Mouse (Mus musculus) spleen, postnatal 14 days (tissue): ENCODE data around the gene Xpo6.

Experiments
- DNase-seq, 2 experiments: peaks; one replicate each; pipeline ENCODE4 v3.0.0; 2021 to 2022; ENCODE audit warnings: low spot score in 2 of 2

Gene Xpo6

GRCm38 (mm10) chr7:126080949-126081654 is 119.2 kb downstream of the Xpo6 start:
- DNase-seq = no peak

DNA sequence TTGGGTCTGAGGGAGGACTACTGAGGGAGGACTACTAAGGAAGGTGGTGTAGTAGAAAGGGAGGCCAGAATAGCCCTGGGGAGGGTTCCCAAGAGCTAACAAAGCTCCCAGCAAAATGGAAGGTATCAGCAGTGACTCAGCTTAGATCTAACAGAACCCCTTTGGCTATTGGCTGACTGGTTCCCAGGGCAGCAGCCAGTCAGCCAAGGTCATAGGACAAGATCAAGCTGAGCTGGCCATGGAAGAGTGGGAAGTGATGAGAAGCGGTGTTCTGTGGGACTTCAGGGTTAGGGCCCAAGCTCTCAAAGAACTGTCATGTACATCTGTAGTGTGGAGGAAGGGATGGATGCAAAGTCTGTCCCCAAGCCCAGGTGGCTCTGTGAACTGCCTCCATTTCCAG is 123.4 kb downstream of the Xpo6 start:
- no peak for DNase-seq

- DNase-seq = no peak
Measured at GRCm38 (mm10) chr7:126075058-126075457, 125.2 kb downstream of the Xpo6 start.

DNA sequence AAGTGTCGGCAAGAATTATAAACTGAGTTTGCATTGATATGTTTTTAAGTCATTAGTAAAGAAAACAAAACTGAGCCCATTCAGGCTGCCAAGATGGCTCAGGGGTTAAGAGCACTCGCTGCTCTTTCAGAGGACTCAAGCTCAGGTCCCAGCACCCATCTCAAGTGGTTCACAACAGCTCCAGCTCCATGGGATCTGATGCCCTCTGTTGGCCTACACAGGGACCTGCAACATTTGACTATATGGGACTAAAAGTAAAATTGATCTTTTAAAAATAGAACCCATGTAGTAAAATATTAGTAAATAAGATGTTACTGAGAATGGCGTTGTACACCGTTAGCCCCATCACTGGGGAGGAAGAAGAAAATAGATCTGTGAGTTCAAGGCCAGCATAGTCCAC is 130.0 kb downstream of the Xpo6 start:
- DNase-seq = no peak

DNA sequence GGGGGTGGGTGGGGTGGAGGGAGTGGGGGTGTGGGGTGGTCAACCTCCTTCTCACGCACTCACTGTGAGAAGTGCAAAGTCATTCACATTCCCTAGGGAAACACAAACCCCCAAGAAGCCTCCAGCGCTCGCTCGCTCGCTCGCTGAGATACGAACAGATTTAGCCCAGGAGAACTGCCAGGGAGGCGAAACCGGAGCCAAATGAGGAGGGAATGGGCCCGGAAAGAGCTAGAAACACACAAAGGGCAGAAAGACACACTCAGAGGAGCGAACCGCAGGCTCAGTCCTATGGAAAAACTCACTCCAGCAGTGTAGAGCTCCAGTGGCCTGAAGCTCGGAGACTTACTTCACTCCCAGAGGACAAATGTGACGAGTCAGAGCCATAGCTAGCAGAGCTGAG is 133.5 kb downstream of the Xpo6 start:
- no peak for DNase-seq

DNA sequence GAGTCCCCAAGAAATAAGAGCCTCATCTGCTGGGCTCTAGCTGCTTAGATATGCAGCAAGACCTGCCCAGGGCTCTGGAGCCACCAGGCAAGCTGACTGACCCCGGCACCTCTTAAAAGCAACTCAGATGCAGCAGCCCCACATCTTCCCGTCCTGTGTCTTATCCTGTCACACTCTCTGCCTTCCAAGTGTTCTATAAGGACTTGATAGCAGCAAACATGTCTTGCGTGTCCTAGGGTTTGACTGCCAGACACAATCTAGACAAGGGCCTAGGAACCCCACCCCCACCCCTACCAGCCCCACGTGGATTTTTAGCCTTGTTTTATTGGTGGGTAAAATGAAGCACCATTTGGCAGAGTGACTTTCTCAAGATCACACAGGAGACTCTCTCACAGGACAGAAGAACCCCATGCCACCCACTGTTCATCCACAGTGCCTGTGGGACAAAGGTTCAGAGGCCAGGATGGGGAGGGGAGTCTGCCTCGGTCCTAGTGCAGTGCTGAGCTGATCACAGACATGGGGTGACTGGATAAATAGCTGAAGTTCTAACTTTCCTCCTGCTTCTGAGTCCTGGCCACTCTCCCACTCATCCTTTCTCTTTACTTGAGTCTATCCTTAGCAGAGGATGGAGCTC is 134.9 kb downstream of the Xpo6 start:
- DNase-seq = no peak

DNA sequence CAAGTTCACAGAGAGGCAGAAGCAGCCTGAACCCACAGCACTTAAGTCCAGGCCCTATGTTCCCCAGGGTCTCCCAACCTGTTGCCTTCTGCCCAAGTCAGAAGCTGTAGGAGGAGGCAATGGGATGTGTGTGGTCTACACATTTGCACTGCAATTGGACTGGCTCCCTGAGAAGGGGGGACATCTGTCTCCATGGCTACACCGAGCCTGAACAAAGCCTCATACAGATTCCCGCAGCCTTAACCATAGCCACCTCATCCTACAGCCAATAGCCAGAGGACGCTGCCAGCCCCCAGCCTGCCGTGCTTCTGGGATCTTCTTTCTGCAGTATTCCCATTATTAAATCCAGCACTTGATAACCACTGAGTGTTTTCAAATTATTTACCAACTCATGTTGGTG is 138.1 kb downstream of the Xpo6 start:
- DNase-seq = no peak

DNA sequence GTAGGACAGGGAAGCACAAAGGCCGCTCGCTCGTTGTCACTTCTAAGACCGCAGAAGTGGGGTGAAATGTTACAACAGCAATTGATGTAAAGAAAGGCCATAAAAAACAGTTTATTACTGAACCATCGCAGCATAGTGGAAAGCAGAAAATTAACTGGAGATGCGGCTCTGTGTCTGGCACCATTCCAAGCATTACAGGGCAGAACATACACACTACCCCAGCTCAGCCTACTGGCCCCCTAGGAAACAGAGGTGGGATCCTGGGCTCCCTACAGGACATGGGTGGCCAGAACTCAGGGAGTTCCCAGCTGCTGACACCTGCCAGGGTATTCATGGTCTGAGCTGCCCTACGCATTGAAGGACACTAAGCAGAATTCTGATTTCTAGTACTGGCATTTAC is 141.4 kb downstream of the Xpo6 start:
- no peak for DNase-seq

DNA sequence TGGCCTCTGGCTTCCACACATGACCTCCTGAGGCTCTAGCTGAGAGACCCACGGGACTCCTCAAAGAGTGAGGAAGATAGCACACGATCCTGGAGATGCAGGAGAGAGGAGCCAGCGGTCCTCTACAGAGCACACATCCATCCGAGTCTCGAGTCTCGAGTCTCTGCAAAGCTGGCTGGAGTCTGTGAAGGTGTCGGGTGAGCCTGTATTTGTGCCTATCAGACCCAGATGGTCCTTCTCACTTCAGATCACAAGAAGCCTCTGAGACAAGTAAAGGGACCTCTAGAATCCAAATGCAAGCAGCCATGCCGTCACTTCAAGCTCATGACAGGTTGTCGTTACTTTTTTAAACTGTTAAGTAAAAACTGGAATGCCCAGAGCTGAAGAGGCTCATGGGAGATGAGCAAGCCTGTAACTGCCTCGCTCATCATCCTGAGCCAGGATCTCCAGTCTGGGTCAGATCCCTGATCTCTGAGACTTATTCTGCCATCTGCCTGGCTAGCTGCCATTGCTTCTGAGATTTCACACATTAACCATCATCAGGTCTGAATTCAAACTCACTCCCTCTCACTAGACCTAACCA is 142.9 kb downstream of the Xpo6 start:
- no peak for DNase-seq

DNA sequence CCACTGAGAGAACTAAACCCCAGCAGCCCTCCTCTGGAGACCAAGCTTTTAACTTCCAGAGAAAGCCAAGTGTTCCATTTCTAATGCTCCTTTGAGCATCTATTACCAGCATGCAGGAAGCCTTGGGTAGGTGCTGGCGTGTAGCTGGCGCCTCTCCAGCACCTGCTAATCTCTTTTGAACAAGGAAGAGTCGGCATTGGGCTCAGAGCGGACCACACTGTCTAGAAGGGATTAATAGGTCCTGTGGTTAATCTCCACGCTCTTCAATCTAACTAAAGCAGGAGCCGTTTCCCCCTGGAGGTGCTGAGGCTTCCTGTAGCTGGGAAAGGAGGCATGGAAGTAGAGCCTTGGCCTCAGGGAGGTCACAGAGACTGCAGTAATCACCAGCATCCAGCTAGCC is 145.7 kb downstream of the Xpo6 start:
- no peak for DNase-seq

DNA sequence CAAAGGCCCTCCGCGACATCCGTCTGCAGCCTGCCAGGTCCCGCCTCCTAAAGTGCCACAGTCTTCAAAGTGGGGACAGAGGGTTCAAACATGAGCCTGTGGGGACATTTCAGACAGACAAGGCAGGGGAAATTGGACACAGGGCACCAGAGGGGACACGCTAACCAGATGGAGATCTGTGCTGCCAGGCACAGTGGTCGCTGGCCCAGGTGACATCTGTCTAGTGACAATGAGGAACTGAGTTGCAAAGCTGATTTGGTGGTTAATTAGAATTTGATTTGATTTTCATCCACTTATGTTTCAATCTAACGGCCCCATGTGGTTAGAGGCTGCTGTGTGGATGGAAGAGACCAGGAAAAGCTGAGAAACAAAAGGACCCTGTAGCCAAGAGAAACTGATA is 146.7 kb downstream of the Xpo6 start:
- DNase-seq = no peak

- no peak for DNase-seq
Measured at GRCm38 (mm10) chr7:126051910-126052309, 148.4 kb downstream of the Xpo6 start.
